Mouse (Mus musculus) liver, embryonic 16.5 days (tissue): ENCODE measurements around the gene Lhpp. TPM values are rescaled to one million over a fixed set of nuclear protein-coding genes. Genes with fewer than 3 reads are reported as not detected.
A peak's percentile ranks its signal among the peaks of the same experiment; 100 is the strongest.

Experiments
- ATAC-seq: fragments of 200-750 bp; cut with Nextera tagmentation; 2 replicates; pipeline ENCODE4 v1.8.0; 2017; ENCODE audit warnings: low read depth, mild to moderate bottlenecking, moderate number of reproducible peaks, moderate library complexity
- H3K27ac ChIP-seq: fragments of 300-500 bp; sonication (generic); 2 replicates; pipeline ENCODE4 v1.5.1; 2014; ENCODE audit warnings: mild to moderate bottlenecking, low read length
- H3K27me3 ChIP-seq: fragments of 300-500 bp; sonication (generic); 2 replicates; pipeline ENCODE4 v1.6.1; 2014; ENCODE audit warnings: low read depth, low read length, mixed read lengths; ENCODE audit not compliant: control insufficient read depth, insufficient read depth
- H3K36me3 ChIP-seq: fragments of 300-500 bp; sonication (generic); 2 replicates; pipeline ENCODE4 v1.6.1; 2014; ENCODE audit warnings: mild to moderate bottlenecking; ENCODE audit not compliant: control insufficient read depth, insufficient read depth
- H3K4me1 ChIP-seq: fragments of 300-500 bp; sonication (generic); 2 replicates; pipeline ENCODE4 v1.6.1; 2014; ENCODE audit warnings: low read depth, low read length, mixed read lengths; ENCODE audit not compliant: control insufficient read depth
- H3K4me2 ChIP-seq: fragments of 300-500 bp; sonication (generic); 2 replicates; pipeline ENCODE4 v1.6.1; 2014; ENCODE audit warnings: low read depth, low read length, mixed read lengths
- H3K4me3 ChIP-seq: fragments of 300-500 bp; sonication (generic); 2 replicates; pipeline ENCODE4 v1.5.1; 2014; ENCODE audit warnings: low read depth, mild to moderate bottlenecking, low read length
- H3K9ac ChIP-seq: fragments of 300-500 bp; sonication (generic); 2 replicates; pipeline ENCODE4 v1.6.1; 2014; ENCODE audit warnings: low read depth, low read length
- H3K9me3 ChIP-seq: fragments of 300-500 bp; sonication (generic); replicated peaks from 2 replicates; pipeline ENCODE4 v1.6.1; 2016; ENCODE audit warnings: low read length; ENCODE audit not compliant: control insufficient read depth
- WGBS: fragments of 180-500 bp; shearing (Covaris S2); extraction: QIAGEN DNeasy Blood & Tissue Kit; methylation state at CpG from one replicate; pipeline ENCODE4 v1.1.7; 2014; ENCODE audit not compliant: insufficient replicate concordance; 5-methylcytosine and 5-hydroxymethylcytosine counted together
- polyA plus RNA-seq: library from polyadenylated mRNA; unstranded; fragments of >200 nt; fragmentation: Nextera tagmentation; extraction: Ambion mirVana; gene quantifications from 2 replicates; pipeline ENCODE4 v1.2.1, GENCODE M21; 2015

The Lhpp gene
- polyA plus RNA-seq, 1 experiment from 2014 or later = 4.0 TPM

DNA sequence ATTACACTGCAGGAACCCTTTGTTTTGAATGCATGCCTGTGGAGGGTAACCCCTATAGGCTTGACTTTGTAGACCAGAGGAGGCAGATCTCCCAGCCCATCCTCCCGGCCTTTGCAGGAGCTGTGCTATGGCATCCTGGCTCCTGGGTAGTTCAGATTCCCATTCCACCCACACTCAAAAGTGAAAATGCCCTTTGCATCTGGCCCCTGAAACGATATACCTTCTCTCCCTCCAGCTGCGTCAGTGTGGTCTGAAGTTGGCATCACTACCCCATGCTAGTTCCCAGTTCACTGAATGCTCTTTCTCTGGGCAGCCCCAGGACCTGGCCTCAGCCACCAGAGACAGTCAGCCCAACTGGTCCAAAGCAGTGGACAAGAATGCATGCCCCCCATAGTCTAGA lies 91.6 kb downstream of the Lhpp start:
- ATAC-seq = no peak

DNA sequence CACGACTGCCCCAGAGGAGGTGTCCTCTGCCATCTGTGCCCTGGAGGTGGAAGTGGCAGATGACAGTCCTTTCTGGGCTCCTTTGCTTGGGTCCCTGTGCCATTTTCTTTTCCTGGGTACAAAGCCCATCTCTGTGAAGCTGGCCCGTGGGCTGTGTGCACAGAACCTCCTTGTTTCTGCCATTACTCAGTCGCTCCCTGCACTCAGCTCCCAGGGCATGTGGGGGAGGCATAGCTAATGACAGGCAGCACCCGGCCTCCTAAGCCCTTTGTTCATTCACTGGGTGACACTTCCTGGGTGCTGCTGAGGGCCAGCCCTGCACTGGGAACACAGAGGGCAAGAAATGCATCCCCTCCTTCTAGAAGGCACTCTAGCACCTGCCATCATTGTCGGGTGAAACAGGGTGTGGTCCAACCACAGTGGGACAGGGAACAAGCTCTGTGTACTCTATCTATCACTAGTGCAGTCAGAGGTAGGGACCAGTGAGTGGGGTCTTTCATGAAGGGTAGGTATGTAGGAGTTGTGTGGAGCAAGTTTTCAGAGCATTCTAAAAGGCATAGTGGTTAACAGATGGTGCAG lies 92.1 kb downstream of the Lhpp start:
- no peak for ATAC-seq
- 54% methylated on average over 5 of the region's 5 CpGs for WGBS
- H3K9me3 ChIP-seq = no peaks in the 10 kb centered on the region
- H3K9ac ChIP-seq = no peak overlapping the region
- H3K4me3 ChIP-seq = no peak overlapping the region
- no peaks in the 10 kb centered on the region for H3K27me3 ChIP-seq
- H3K36me3 ChIP-seq = no peaks in the 10 kb centered on the region
- H3K4me1 ChIP-seq = no peaks in the 10 kb centered on the region; the same call in none of the 2 replicates
- no peak overlapping the region for H3K4me2 ChIP-seq
- H3K27ac ChIP-seq = no peak overlapping the region

More for the DNA sequence above, 91.6 kb downstream of the Lhpp start:
- no peaks in the 10 kb centered on the region for H3K27me3 ChIP-seq
- no peaks in the 10 kb centered on the region for H3K9me3 ChIP-seq
- H3K4me2 ChIP-seq = no peak overlapping the region
- no peak overlapping the region for H3K9ac ChIP-seq
- no peaks in the 10 kb centered on the region; the same call in none of the 2 replicates for H3K4me1 ChIP-seq
- no peak overlapping the region for H3K27ac ChIP-seq
- H3K36me3 ChIP-seq = no peaks in the 10 kb centered on the region
- WGBS = 62% methylated on average over 3 of the region's 3 CpGs
- no peak overlapping the region for H3K4me3 ChIP-seq

DNA sequence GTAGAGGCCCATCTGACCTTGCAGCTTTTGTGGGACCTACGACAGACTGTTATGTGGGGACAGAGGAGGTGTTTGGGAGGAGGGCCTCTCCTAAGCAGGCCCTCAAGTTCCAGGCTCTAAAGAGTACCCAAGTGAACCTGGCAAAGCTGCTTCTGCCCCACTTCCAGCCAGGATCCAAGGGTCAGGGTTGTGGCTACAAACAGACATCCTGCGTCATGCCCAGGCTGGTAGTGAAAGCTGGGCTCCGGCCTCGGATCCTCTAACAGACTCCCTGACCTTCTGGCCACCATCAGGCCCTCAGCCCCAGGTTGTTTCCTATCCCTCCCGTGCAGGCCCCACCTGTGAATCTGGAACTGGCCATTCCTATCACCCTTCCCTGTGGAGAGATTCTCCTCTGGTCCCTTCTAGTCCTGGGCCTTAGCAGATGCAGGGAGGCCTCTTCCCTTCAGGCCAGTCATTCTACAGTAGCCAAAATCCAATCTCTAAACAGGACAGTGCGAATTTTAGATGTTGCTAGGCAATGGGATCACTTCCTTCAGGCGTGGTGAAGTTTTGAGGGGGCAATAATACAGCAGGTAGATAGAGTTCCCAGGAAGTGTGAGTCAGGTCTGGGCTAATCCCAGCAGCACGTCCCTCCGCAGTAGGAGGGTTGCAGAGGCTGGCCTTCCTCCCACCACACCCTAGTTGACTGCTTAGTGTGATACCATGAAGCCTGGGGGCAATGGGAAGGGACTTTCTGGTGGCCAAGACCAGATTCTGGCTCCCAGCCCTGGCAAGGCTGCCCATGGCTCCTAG lies 93.3 kb downstream of the Lhpp start:
- 77% methylated on average over 9 of the region's 9 CpGs for WGBS
- no peak for ATAC-seq
- H3K36me3 ChIP-seq = no peaks in the 10 kb centered on the region
- H3K4me2 ChIP-seq = no peak overlapping the region
- no peak overlapping the region for H3K27ac ChIP-seq
- no peaks in the 10 kb centered on the region for H3K9me3 ChIP-seq
- H3K27me3 ChIP-seq = no peaks in the 10 kb centered on the region
- no peak overlapping the region for H3K9ac ChIP-seq
- no peaks in the 10 kb centered on the region; the same call in none of the 2 replicates for H3K4me1 ChIP-seq
- no peak overlapping the region for H3K4me3 ChIP-seq

GRCm38 (mm10) chr7:132704310-132704875 lies 94.0 kb downstream of the Lhpp start:
- Histone ChIP-seq H3K4me1 (no peaks in the 10 kb centered on the region; the same call in none of the 2 replicates), H3K9ac (no peak overlapping the region), H3K4me3 (no peak overlapping the region), H3K27ac (no peak overlapping the region), H3K4me2 (no peak overlapping the region), H3K36me3 (no peaks in the 10 kb centered on the region), H3K27me3 (no peaks in the 10 kb centered on the region), H3K9me3 (no peaks in the 10 kb centered on the region)
- no peak for ATAC-seq
- WGBS = 78% methylated on average over 8 of the region's 8 CpGs

DNA sequence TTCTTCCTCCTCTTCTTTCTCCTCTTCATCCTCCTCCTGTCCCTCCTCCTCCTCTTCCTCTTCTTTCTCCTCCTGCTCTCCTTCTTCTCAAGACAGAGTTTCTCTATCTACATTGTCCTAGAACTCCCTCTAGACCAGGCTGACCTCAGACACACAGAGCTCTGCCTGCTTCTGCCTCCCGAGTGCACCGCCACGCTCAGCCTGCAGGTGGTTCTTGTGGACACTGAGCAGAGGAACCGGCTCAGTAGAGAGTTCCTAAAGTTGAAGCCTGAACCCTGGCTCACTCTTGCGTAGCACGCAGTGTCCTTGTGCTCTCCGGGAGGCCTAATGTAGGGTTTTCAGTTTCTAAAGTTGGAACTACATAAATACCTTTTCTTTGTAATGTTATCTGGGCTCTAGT lies 94.7 kb downstream of the Lhpp start:
- ATAC-seq = no peak
- 72% methylated on average over 7 of the region's 7 CpGs for WGBS
- H3K4me1 ChIP-seq = no peaks in the 10 kb centered on the region; the same call in none of the 2 replicates

GRCm38 (mm10) chr7:132711579-132711978 lies 101.1 kb downstream of the Lhpp start:
- Histone ChIP-seq H3K4me2 (no peak overlapping the region), H3K4me1 (peaks cover 15% of the 10 kb centered on the region), H3K9ac (no peak overlapping the region), H3K27me3 (no peaks in the 10 kb centered on the region), H3K4me3 (no peak overlapping the region), H3K9me3 (no peaks in the 10 kb centered on the region), H3K27ac (no peak overlapping the region), H3K36me3 (peaks cover 38% of the 10 kb centered on the region)
- no peak for ATAC-seq
- WGBS = 77% methylated on average over 9 of the region's 9 CpGs

More for the DNA sequence above, 94.7 kb downstream of the Lhpp start:
- Histone ChIP-seq H3K4me2 (no peak overlapping the region), H3K4me3 (no peak overlapping the region), H3K27me3 (no peaks in the 10 kb centered on the region), H3K27ac (no peak overlapping the region), H3K9me3 (no peaks in the 10 kb centered on the region), H3K36me3 (no peaks in the 10 kb centered on the region), H3K9ac (no peak overlapping the region)

- WGBS = 62% methylated on average over 16 of the region's 16 CpGs
- Histone ChIP-seq H3K9ac (no peak overlapping the region), H3K36me3 (peaks cover 38% of the 10 kb centered on the region)
These were observed 101.7 kb downstream of the Lhpp start for GRCm38 (mm10) chr7:132712044-132712708.

GRCm38 (mm10) chr7:132712956-132713355 lies 102.5 kb downstream of the Lhpp start:
- Histone ChIP-seq H3K27me3 (no peaks in the 10 kb centered on the region), H3K4me2 (no peak overlapping the region), H3K9me3 (no peaks in the 10 kb centered on the region), H3K36me3 (peaks cover 38% of the 10 kb centered on the region), H3K4me3 (no peak overlapping the region), H3K9ac (no peak overlapping the region), H3K4me1 (peaks cover 25% of the 10 kb centered on the region), H3K27ac (peak overlapping the region; percentile 46)
- 59% methylated on average over 7 of the region's 7 CpGs for WGBS
- no peak for ATAC-seq

More at GRCm38 (mm10) chr7:132712044-132712708, 101.7 kb downstream of the Lhpp start:
- no peak overlapping the region for H3K27ac ChIP-seq
- H3K9me3 ChIP-seq = no peaks in the 10 kb centered on the region
- ATAC-seq = 0 out of 2 replicates have a peak, but pooled peaks have one; percentile 22
- no peaks in the 10 kb centered on the region for H3K27me3 ChIP-seq
- peaks cover 17% of the 10 kb centered on the region for H3K4me1 ChIP-seq
- H3K4me2 ChIP-seq = 0 out of 2 replicates have a peak overlapping the region, but pooled peaks have one; percentile 4
- no peak overlapping the region for H3K4me3 ChIP-seq
